Mouse (Mus musculus): ENCODE measurements around the gene Efna5.

The Efna5 gene

DNA sequence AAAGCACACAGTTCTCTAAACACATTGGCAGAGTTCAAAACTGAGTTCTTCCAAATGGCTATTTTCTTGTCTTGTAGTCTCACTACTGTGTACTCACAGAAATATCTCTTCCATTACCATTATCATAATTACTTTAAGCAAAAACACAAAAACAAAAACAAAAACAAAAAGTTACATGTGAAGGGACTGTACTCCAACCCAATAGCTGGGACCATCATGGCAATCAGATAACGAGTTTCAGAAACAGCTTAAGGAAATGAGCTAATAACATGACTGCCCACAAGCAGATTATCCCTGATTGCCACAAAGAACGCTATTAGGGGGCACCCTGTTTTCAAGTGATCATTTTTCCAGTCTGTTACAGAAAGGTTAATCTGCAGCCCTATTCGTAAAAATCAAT lies 93.3 kb downstream of the Efna5 start:
- DNase-seq (ENCODE audit: extremely low spot score): no peak

DNA sequence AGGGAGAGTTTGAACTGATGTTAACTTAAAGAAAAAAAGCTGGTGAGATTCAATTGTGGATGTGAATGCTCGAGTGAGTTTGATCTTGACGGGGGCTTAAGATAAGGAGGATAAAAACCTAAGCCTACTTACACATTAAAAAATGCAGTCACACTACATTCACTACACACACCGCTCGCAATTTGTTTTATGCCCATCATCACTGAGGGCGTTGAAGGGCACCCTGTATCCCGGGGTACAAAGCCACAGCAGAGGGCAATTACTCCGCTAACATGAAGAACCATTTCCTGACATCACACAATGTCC lies 94.6 kb downstream of the Efna5 start:
- DNase-seq (ENCODE audit: extremely low spot score): no peak

DNA sequence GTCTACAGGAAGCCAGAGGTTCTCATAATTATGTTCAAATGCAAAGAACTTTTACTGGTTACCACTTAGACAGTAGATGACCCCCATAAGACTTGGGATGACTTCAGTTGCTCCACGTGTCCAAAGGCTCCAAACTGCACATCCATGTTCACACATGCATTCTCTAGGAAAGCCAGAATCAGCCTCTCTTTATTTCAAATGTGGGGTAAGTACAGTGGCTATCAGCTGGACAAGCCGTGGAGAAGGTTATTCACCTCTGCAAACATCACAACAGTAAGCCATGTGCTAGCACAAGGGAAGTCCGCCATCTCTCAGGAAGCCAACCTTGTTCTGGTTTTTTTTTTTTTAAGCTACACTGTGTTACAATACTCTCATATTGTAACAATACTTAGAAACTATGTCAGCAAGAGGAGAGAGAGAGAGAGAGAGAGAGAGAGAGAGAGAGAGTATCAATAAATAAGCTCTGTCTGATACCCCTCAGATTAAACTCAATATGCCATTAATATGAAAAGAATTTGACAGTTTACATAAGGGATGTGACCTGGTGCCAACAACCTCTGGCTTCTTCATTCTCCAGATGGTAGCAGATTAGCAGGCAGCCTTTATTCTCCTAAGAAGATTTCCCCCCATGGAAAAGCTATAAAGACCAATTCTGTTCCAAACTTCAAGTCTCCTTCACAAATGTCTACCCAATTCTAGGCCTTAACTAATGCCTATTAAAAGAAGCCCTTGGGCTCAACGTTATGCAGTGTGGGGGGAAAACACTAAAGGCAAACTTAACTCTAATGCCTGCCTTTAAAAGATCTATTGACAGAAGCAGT lies 95.1 kb downstream of the Efna5 start:
- no peak for DNase-seq (ENCODE audit: extremely low spot score)

DNA sequence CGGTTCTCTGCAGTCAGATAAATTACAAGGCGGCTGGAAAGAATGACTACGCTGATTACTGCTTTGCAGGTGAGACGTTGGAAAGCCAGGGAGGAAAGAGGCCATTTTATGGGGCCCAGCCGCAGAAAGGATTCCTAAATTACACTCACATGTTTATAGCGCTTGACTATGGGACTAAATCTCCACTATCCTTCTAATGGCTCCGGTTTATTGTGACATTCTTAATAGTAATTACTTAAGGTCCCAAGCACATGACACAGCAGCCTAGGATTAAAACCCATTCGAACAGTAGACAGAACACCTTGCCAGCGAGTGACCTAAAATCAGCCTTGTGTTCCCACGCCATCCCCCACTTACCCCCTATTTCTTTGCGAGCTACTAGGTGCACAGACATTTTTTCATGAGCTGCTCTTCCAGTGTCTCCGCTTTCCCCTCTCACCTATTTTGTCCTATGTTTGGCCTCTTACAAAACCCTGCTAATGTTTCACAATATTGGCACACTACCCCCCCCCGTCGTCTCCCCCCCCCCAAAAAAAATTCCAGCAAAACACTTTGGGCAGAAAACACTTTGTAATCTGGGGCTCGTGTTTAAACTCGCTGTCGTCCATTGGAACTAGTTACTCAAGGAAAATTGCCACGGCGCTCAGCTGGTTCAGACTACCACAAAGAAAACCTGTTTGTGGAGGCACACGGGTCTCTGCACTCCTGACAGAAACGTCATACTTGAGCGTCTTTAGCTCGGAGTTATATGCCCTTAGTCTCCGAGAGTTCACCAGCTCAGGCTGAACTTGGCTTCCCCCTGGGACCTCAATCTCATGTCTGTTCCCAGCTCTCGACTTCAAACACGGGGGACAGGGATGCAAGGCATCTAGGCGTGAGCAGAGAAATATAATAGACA lies 96.6 kb downstream of the Efna5 start:
- DNase-seq (ENCODE audit: extremely low spot score): no peak

DNA sequence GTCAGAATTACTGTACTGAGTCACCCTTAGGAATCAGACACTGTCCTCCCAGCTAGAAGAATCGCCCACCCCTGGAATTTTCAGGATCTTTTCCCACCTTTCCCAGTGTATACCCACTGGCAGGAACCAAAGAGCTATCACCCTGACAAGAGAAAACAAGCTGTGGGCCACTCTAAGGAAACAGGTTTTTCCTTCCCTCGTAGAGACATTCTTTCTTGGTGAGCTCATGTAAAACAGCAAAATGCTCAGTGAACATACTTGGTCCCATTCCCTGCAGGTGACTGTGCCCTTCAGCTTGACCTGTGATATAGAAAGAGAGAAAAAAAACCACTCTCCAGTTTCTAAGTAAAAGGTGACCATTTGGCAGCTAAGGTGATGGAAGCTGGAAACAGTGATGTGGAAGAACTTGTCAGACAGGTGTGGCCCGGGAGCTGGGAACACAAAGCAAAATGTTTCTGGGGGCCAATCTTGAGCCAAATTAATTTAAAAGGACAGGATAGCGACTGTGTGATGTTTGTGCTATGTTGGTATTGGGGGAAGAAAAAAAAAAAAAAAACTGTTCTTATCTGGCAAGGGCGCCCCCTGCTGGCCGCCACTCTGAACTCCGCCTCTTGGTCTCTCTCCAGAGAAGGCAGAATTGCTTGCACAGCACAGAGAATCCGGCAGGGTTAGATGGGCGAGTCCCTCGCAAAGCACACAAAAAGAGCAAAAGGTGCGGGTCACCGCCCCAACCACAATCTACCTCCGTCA lies 97.4 kb downstream of the Efna5 start:
- DNase-seq (ENCODE audit: extremely low spot score): peak; percentile 74

DNA sequence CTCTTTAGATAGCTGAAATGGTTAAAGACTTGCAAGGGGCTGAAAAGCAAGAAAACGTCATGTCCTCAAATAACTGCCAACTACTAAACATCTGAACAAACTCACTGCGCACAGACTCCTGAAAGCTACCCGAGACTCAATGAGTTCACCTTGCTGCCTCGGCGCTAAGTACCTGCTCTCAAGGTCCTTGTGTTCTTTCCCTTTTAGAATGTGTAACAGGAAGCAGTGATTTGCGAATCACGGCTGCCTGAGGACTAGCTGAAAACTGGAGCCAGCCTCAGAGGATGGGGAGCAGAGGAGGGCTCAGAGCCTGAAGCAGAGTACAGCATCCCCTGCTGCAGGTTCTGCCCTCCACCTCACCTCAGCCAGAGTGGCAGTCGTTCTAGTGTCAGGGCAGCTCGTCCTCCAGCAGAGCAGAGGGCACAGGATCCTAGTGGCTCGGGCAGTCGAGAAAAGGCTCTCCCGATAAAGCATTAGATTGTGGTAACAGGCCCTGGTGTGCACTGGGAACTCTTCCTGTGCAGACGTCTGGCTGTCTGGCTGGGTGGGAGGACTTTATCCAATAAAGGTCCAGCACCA lies 98.2 kb downstream of the Efna5 start:
- no peak for DNase-seq (ENCODE audit: extremely low spot score)

DNA sequence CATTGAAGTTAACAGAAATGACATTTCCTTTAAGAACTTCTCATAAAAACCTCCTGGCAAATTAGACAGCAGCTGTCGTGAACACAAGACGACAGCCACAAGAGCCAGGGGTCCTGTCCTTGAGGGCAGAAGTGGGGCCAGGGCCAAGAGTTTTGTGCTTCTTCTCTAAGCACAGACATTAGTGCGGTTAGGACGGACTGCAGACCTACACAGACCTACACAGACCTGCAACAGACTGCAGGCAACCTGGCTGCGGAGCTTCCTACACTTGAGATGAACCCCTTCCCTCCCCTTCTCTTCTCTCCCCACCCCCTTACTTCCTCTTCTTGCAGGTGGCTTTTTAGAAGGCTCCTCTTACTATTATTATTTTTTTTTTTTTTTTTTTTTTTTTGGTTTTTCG lies 100.0 kb downstream of the Efna5 start:
- DNase-seq (ENCODE audit: extremely low spot score): no peak

DNA sequence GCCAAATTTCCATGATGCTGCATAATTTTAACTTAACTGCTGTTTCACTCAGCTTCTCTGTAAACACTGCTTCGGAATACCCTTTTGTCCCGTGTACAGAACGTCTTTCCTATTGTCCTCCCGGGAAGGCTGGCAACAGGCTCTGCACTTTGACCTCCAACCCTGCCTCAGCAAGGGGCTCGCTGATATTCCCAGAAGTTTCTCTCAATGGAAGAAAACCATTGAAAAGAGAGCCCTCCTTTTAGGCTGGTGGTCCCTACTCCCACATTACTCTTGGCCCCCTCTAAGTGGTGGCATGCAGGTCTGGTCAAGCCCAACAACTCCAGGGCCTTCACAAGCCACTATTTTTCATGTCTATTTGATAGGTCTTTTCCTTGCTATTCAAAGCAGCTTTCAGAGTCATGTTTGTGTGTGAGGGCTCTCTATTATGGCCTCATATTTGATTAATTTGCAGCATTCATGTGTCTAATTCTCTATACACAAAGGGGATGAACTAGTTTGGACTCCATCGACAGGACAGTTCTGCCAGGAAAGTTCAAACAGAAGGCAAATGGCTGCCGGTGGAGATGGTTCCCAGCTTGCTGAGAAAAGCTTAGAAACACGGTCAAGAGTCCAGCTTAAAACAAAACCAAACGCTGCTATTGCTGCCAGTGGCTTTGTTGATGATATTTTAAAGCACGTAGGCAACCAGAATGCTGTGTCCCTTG lies 103.1 kb downstream of the Efna5 start:
- DNase-seq (ENCODE audit: extremely low spot score): peak; percentile 51

DNA sequence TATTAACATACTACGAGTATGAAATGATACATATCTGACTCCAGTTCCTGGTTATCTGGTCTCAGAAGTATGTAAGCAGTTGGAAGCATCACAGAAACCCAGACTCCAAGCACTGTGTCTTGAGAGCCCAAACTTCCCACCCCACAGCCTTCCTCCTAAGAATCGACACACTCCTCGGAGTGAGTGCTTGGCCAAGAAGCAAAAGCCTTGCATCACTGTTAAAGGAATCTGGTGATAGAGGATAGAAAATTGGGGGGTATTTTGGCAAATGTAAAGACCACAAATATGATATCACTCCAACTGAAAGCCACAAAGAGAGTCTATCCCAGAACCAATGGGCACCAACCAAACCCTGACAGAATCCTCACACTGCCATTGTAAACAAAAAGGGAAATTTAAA lies 104.4 kb downstream of the Efna5 start:
- no peak for DNase-seq (ENCODE audit: extremely low spot score)

DNA sequence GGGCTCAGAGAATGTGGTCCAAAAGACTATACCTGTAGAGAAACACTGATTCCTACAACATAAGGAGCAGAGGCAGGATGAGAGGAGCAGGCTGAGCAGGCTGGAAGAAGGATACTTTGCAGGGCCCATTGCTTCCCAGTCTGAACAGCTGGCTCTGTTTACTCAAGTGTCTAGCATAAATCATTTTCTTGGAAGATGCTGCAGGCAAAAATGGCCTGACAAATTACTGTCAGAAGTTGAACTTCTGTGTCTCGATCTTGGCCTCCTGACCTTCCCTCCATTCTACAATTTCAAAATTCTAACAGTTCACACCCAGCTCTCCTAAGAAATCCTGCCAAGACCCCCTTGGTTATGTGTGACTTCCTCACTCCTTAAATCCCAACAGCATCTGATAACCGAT lies 105.1 kb downstream of the Efna5 start:
- no peak for DNase-seq (ENCODE audit: extremely low spot score)

DNA sequence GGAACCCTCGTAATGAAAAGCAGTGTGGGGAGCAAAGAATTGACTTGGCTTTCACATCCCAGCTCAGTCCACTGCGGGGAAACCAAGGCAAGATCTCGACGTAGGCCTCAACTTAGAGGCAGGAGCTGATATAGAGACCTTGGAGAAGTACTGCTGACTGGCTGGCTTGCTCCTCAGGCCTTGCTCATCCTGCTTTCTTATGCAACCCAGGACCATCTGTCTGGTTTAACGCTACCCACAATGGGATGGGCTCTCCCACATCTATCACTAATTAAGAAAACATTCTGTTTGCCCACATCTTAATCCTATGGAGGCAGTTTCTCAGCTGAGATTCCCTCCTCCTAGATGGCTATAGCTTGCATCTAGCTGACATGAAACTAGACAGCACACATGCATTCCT lies 105.7 kb downstream of the Efna5 start:
- DNase-seq (ENCODE audit: extremely low spot score): no peak

DNA sequence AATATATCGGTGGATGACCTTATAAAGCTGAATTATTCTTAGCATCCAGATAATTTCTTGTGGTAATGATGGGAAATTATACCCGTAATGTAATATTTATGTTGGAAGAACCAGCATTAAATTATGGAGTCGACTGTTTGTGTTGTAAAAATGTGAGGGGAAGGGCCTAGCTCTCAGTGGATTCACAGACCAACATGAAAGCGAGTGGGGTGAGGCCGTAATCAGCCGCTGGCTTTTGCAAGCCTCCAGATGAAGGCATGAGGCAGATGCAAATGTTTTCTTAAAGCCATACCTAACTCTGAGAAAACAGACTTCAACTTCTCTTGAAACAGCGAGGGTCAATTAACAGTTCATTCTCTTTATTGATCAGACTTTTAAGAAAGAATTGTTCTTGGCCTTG lies 106.4 kb downstream of the Efna5 start:
- no peak for DNase-seq (ENCODE audit: extremely low spot score)

DNA sequence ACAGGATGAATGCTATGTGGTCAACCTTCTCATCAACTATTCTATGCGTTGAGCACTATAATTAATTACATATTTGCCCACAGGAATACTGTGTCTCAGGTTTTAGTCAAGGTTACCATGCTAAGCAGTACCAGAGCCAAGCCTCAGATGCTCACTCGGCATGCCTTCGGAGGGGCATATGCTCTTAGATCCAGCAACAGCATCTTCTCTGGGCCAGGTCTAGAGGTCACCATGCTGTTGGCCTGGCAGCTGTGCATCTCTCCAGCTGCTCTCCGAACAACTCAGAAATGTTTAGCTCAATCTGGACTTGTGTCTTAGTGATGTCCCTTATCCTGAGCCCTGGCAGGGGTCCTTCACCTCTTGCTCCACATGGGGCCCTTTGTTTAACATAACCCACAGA lies 114.4 kb downstream of the Efna5 start:
- no peak for DNase-seq (ENCODE audit: extremely low spot score)

DNA sequence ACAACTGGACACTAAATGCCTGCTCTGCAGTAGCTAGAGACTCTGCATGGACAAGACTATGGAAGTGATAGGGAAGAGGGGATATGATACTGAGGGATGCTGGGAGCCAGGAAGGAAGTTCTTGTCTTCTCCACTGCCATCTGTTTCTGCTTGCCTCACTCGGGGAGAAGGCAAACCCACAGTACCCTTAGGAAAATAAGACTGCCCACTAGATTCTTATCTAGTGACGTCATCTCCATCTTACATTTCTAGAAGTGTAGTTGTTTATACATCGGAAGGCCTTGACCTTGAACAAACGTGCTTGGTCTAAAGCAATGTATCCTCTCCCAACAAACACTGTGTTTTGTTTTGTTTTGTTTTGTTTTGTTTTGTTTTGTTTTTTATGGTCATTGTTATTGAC lies 116.0 kb downstream of the Efna5 start:
- no peak for DNase-seq (ENCODE audit: extremely low spot score)

DNA sequence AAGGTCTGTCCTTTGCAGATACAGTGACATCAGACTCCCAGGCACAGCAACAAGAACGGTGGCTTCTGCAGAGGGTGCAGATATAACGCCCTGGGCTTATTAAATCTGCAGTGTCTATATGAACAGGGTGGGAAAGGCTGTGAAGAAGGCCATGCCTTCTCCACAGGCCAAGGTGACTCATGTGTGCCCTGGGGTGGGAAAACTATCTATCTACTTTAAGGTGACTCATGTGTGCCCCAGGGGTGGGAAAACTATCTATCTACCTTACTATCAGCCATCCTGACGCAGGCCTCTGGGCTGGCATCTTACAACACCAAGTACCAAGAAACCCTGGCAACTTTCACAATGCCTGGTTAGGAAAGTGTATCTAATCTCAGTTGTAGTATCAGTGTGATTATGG lies 124.2 kb downstream of the Efna5 start:
- no peak for DNase-seq (ENCODE audit: extremely low spot score)

DNA sequence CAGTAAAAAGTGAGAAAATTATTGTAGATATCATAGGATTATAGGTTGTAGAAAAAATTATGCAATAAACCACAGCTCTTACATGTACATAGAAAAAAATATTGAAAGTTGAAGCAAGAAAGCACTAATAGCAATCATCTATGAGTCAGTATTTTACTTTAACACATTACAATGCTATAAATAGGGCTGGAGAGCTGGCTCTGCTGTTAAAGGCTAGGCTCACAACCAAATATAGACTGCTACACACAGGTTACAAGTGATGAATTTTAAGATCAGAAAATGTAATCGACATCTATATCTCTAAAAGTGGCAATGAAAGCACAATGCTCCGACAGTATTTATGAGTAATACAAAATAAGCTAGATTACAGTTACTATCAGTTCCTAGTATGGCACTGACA lies 125.5 kb downstream of the Efna5 start:
- no peak for DNase-seq (ENCODE audit: extremely low spot score)

DNA sequence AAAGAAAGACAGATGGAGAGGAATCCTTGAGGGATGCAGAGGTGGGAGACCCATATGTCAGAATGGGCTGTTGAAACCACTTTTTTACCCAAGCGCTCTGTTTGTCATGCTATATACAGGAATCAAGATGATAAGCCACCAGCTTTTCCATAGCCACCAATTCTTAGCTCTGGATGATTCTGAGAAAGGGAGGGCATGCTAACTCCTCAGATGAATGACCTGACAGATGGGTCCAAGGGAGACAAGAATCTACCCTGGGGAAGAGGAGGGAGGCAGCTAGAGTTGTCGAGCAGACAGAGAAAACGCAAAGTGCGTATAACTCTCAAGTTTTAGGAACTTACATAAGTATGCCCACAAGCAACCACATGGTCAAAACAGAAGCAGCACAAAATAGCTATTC lies 126.5 kb downstream of the Efna5 start:
- no peak for DNase-seq (ENCODE audit: extremely low spot score)

DNA sequence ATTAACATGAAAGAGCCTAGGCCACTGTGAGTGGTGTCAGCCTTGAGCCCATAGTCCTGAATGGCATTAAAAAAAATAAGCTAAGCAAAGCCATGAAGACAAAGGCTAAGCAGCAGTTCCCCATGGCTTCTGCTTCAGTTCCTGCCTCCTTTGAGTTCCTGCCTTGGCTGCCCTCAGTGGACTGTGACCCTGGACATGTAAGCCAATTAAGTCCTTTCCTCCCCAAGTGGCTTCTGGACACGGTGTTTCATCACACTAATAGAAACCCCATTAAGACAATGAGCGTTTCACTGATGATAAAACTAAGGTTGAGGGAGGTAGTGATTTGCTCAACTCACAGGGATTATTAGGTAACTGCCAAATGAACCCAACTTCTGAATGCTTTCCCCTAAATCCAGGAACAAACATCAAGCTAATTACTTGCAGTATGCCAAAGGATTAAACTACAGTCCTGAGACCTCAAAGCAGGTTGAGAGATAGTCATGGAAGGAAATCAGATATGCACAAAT lies 128.7 kb downstream of the Efna5 start:
- no peak for DNase-seq (ENCODE audit: extremely low spot score)

DNA sequence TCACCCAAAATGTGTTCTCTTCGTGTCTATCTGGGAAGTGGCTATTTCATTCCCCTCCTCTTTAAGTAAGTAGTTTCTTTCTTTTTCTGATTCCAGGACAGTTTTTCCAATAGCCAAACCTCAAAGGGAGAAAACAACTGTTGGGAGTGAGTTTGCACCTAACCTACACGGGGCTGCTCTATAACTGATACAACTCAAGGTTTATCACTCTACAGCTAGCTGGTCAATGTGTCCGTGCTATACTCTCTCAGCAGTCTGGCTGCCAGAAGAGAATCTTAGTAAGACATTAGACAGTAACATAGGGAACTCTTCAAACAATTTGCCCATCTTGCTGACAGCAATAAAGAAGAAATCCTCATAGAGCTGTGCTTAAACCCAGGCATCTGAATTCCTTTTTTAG lies 130.5 kb downstream of the Efna5 start:
- DNase-seq (ENCODE audit: extremely low spot score): no peak

DNA sequence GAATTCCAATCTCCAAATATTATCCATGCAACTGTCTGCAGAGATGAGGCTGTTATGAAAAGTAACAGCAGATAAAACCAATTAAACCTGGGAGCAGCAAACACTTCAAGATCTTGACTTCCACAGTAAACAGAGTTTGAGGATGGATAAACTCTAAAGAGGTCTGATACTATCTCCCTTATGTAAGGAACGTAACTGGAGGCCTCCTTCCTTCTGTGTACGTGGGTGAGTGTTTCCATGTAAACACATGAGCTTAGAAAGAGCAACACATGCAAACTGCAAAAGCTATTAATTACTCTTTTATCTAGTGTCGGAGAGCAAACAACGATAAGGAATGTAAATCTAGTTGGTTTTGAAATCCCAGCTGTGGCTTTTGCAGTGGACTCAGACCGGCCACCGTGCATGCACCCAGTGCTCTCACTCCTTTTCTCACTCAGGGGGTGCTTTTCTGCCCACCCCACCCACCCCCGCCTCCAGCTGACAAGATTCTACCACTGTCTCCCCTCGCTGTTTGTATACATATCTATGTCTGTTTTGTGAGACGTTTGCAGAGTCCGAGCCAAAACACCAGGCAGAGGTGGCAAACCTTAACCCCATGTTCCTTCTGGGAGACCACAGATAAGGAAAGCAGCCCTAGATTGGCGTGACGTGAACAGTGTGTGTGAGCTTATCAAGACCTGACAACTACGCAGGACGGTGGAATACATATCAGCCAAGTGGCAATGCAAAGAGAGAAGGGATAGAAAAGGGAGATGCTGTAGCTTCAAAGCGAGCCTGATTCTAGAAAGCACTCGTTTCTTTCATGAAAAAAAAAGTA lies 132.1 kb downstream of the Efna5 start:
- no peak for DNase-seq (ENCODE audit: extremely low spot score)

DNA sequence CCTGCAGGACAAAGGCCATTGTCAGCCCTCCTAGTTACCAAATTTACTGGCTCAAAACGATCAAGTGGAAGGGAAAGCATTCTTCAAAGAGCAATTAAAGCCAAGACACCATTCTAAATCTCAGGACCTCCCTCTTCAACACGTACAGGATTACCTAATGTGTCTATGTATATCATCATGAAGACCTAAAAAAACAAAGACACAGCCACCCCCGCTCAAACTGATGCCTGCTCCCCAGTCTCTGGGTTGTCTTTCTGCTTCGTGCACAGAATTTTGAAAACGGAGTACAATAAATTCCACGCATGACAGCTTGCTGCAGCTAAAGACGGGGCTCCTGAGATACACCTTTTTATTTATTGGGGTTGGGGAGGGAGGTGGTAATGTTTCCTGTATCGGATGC lies 133.7 kb downstream of the Efna5 start:
- no peak for DNase-seq (ENCODE audit: extremely low spot score)

All from embryo, embryonic 9.5 days (tissue).